Mouse (Mus musculus): ENCODE measurements around the gene Oprd1. TPM values are rescaled to one million over a fixed set of nuclear protein-coding genes. Genes with fewer than 3 reads are reported as not detected.

The Oprd1 gene
- not detected in 2 replicates for total RNA-seq (2015)
- total RNA-seq (2017) = not detected in 2 replicates

DNA sequence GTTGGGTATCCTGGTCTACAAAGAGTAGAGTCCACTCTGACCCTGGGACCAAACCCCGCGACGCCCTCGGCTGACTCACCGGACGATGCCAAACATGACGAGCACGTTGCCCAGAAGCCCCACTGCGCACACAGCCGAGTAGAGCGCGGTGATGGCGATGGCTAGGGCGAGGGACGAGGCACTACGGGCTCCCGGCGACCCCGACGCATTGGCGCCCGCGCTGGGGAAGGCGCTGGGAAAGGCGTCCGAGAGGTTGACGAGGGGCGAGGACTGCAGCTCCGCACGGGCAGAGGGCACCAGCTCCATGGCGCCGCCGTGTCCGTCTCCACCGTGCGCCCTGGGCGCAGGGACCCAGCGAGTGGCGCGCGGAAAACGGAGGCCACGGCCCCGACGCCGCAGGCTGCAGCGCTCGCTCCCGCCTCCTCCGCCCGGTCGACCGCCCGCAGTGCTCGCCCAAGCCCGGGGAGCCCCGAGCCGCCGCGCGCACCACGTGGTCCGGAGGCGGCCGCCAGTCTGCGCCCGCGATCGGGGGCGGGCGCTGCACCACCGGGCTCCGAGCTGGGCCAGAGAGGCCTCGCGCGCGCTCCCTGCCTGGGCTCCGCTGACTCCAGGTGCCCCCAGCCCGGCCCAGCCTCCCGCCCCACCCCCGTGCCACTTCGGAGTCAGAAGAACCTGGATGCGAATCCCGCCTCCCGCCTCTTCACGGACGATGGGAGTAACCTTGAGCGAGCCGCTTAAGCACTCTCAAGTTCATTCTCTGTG is at the start of gene Oprd1:
Gene Oprd1, minus strand, starts transcription at position 407 of the 762 bp plus-strand sequence.
- no peak for ATAC-seq (replicated peaks; ENCODE audit: poor library complexity)

DNA sequence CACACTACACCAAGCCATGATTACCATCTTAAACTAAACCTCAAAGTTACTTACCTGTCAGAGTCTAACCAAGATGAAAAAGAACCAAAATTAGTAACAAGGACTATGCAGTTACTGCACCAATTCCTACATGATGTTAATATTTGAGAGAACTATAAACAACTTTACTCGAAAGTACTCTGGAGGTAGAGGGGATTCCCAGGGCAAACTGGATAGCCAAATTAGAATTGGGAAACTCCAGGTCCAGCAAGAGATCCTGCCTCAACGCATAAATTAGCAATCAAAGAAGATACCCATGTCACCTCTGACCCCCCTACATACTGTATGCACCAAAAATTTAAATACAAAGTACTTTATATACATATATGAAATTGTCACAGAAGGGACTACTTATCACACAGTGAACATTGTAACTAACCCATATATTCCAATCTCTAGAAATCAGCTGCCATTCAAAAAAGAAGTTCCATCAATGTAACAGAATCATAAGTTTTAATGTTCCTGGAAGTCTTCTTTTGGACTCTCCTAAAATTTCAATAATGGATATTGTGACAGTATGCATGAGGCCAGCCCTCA is 43.6 kb upstream of the Oprd1 start:
- no peak for ATAC-seq (replicated peaks; ENCODE audit: poor library complexity)

GRCm38 (mm10) chr4:132183162-132183561 is 38.9 kb upstream of the Oprd1 start:
- no peak for ATAC-seq (replicated peaks; ENCODE audit: poor library complexity)

GRCm38 (mm10) chr4:132181721-132182658 is 37.7 kb upstream of the Oprd1 start:
- 0 out of 2 replicates have a peak, but pooled peaks have one; percentile 29 for ATAC-seq (replicated peaks; ENCODE audit: poor library complexity)

GRCm38 (mm10) chr4:132180710-132181109 is 36.4 kb upstream of the Oprd1 start:
- ATAC-seq (replicated peaks; ENCODE audit: poor library complexity) = no peak; the same call in 1 of the 2 replicates

DNA sequence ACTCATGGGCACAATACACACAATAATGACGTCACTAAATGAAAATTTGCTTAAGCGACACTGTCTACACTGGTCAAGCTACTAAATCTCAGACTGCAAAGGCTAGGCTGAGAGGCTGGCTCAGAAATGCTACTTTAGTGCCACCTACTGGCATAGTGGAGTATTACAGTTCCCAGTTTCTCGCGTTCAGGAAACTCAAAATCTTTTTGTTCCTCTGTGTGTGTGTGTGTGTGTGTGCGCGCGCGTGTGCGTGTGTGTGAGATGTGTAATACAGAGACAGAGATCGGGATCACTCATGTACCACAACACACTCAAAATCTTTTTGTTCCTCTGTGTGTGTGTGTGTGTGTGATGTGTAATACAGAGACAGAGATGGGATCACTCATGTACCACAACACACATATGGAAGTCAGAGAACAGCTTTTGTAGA is 34.4 kb upstream of the Oprd1 start:
- peak; percentile 84 for ATAC-seq (replicated peaks; ENCODE audit: poor library complexity)

- ATAC-seq (replicated peaks; ENCODE audit: poor library complexity) = no peak
These were observed 32.2 kb upstream of the Oprd1 start for GRCm38 (mm10) chr4:132176474-132176873.

DNA sequence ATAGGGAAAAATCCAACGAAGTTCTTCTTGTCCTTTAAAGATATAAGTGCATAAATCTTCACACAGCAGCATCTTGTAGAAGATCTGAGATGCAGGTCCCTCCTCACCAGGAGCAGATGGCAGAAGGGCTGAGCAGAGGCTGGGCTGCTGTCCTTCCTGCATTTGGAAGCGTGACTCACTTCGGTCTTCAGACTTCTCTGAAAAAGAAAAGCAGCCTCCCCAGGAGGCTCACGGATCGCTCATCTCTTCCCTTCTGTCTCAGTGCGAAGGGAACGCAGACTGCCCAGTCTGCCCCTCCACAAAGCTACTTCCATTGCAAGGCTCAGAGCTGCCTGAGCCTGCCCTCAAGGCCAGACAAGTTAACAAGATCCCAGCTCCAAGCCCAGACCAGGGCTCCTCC is 26.6 kb upstream of the Oprd1 start:
- no peak for ATAC-seq (replicated peaks; ENCODE audit: poor library complexity)

DNA sequence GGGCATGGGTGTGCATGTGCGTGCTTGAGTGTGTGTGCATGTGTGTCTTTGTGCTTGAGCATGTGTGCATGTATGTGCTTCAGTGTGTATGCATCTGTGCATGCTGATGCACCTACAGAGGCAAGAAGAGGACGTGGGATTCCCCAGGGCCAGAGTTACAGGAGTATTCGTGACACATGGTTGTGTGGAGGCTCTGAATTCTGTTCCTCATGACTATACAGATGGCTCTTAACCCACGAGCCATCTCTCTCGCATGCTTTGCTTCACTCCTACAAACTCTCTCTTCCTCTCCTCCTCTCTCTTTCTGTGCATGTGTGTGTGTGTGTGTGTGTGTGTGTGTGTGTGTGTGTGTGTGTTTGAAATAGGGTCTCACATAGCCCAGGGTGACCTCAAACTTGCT is 25.5 kb upstream of the Oprd1 start:
- no peak for ATAC-seq (replicated peaks; ENCODE audit: poor library complexity)

DNA sequence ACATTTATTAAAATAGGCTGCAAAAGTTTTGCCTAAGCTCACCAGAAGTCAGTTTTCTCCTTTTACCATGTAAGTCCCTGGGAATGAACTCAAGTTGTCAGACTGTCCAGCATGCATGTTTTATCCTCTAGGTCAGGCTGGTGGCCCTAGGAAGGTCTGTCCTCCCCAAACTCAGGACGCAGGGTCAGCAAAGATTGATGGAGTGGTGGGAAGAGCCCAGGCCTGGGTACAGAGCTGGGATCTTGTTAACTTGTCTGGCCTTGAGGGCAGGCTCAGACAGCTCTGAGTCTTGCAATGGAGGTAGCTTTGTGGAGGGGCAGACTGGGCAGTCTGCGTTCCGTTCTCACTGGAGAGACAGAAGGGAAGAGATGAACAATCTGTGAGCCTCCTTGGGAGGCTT is 25.0 kb upstream of the Oprd1 start:
- no peak for ATAC-seq (replicated peaks; ENCODE audit: poor library complexity)

GRCm38 (mm10) chr4:132167436-132167835 is 23.1 kb upstream of the Oprd1 start:
- peak; percentile 39; the same call in 1 of the 2 replicates for ATAC-seq (replicated peaks; ENCODE audit: poor library complexity)

DNA sequence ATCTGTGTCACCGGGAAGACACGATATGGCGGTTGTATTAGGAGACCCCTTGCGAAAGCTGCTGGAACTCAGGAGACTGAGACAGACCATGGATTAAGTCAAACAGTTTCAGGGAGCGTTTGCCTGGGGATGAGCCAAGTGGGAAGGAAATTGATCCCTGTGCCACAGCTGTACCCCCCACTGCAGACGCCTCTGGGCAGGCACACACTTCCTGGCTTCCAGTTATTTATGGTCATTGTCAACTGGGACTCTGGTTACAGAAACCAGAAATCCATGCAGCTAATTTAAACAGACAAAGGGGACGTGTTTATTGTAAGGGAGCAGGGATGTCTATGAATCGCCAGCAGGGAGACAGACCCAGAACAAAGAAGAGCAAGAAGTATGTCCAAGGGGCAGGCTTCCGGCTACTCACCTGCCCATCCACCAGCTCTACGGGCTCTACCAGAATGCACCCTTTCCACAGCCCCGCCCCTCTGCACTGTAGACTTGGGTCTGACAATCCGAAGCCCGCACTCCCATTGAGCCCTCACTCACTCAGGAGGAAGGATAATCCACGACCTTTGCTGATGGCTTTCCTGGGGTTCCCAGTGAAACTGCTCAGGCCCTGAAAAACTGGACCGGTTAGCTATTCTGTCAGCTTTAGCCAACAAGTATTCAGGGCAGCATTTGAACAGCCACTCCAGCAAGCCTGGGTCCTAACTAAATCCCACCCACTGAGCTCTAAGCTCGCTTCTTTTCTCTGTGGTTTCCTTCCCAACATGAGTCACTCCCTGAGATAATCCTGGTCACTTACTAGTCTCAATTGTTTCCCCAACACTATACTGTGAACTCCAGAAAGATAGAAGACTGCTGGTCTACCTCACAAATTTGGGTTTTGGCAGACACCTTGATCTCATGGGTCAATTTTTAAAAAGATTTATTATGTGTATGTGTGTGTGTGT is 22.3 kb upstream of the Oprd1 start:
- no peak for ATAC-seq (replicated peaks; ENCODE audit: poor library complexity)

GRCm38 (mm10) chr4:132165691-132166090 is 21.4 kb upstream of the Oprd1 start:
- no peak for ATAC-seq (replicated peaks; ENCODE audit: poor library complexity)

GRCm38 (mm10) chr4:132156941-132157622 is 12.8 kb upstream of the Oprd1 start:
- no peak for ATAC-seq (replicated peaks; ENCODE audit: poor library complexity)

DNA sequence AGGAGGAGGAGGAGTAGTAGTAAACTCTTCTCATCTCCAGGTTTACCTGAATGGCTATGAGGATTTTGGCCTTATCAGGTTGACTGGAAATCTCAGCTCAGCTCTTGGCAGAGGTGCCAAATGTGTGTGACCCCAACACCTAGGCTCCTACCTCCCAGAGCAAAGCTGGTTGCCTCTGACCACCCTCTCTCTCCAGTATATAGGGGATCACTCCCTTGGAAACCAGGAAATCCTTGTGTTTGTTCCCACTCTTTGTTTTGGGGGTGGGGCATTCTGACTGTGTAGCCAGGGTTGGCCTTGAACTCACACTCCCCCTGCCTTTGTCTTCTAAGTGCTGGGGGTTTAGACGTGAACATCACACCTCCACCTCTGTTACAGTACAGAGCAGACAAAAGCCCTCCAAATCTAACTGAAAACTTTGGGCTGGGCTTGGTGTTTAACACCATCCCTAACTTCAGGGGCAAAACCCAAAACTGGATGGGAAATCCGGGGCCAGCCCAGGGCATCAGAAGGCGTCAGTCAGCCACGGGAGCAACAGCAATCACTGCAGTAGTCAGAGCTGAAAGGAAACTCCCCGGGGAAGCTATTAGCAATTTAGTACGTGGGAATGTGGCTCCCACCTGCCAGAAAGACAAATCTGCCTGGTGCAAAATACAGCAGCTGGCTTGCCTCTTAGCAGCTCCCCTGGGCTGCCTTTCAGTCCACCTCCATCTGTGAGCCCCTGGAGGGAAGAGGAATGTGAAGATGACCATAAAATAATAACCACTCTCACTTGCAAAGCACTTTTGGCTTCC is 10.8 kb upstream of the Oprd1 start:
- ATAC-seq (replicated peaks; ENCODE audit: poor library complexity) = no peak

DNA sequence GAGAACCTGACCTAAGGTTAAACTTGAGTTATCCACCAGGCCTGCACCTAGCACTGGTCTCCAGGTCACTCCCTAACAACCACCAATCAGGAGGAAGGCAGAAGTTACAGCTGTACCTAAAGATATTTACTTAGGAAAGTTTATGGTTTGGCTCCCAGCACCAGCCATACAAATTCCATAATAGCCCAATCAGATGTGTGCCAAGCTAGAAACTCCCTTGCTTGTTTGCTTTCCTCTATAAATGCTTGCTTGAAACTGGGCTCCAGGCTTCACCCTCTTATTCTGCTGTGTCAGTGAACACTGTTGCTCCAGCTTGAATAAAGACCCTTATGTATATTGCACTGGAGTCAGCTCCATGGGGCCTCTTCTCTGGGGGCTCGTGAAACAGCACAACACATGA is 7.4 kb upstream of the Oprd1 start:
- no peak for ATAC-seq (replicated peaks; ENCODE audit: poor library complexity)

DNA sequence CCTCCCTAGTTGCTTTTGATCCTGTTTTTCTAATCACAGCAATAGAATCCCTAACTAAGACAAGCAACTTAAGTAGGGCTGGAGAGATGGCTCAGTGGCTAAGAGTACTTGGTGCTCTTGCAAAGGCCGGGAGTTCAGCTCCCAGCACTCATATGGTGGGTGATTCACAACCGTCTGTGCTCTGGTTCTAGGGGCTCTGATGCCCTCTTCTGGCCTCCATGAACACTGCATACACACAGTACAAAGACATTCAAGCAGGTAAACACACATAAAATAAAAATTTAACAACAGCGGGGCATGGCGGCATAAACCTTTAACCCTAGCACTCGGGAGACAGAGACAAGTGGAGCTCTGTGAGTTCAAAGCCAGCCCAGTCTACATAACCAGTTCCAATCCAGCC is 1.9 kb upstream of the Oprd1 start:
- ATAC-seq (replicated peaks; ENCODE audit: poor library complexity) = peak; percentile 50; the same call in 1 of the 2 replicates

DNA sequence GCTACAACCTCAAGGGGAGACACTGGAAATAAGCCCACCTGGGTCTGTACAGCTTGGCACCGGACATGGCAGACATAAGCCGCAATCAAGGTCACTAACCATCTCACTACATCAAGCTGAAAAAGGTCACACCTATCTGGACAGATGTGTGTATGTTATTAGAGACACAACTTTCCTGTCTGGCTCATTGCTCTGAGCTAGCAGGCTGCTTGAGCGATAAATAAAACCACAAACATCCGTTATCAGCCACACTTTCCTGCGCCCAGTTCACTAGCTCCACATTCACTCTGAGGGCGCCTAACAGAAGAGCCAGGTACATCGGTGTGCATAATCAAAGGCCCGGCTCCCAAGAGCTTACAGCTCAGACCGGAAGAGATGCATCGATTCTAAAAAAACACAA is 806 bp upstream of the Oprd1 start:
- ATAC-seq (replicated peaks; ENCODE audit: poor library complexity) = peak; percentile 82

DNA sequence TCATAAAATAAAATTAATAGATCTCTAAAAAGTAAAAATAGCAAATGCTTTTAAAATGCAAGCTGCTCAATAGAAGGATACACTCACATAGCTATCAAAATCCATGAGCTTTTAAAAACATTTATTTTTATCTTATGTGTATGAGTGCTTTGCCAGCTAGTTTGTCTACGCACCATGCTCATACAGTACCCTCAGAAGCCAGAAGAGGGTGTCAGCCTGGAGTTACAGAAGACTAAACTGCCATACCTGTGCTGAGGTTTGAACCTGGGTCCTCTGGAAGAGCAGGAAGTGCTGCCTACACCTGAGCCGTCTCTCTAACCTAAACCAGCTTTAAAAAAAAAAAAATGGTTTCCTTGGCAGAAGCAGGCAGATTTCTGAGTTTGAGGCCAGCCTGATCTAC is 5.6 kb downstream of the Oprd1 start:
- no peak for ATAC-seq (replicated peaks; ENCODE audit: poor library complexity)

Measured in megakaryocyte progenitor cell, adult 5-6 weeks (primary cell).